Mouse (Mus musculus) ovary, postnatal 36 days (tissue): ENCODE data around the gene Ddhd1.

Source experiments
- DNase-seq: peaks from one replicate; pipeline ENCODE4 v3.0.0; 2022; ENCODE audit warnings: low spot score, mixed read lengths

Ddhd1 gene

DNA sequence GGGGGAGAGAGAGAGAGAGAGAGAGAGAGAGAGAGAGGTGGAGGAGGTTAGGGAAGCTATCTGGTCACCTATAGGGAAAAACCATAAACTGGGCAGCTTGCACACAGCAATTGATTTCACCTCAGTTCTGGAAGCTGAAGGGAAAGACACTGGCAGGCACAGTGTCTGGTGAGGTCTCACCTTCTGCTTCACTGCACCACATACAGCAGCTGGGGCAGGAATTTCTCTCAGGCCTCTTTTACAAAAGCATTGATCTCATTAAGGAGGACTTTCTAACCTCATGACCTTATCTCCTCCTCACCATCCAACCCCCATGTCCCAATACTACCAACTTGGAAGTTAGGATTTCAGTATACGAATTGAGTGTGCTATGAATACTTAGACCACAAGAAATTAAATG, 13.2 kb downstream of the Ddhd1 start:
- DNase-seq = no peak

DNA sequence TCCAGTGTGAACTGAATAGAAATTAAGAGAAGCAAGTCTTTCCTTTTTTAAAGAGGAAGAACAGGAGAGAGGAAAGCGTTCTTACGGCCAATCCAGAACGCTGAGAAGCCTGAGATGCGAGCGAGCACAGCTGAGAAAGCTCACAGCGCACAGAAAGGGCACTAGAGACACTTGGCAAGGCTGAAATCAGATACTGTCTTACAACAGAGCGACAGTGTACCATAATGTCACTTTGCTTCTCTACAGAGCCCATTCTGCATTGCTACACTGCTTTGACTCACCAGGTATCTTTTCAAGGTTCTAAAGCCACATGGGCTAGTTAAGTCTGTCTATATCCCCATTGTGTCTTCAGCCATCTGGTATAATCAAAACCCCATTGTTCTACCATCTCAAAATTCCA, 13.7 kb downstream of the Ddhd1 start:
- no peak for DNase-seq

GRCm38 (mm10) chr14:45643461-45643860, 14.5 kb downstream of the Ddhd1 start:
- no peak for DNase-seq

GRCm38 (mm10) chr14:45642795-45643194, 15.1 kb downstream of the Ddhd1 start:
- DNase-seq = no peak

- no peak for DNase-seq
Measured at GRCm38 (mm10) chr14:45642217-45642616, 15.7 kb downstream of the Ddhd1 start.

DNA sequence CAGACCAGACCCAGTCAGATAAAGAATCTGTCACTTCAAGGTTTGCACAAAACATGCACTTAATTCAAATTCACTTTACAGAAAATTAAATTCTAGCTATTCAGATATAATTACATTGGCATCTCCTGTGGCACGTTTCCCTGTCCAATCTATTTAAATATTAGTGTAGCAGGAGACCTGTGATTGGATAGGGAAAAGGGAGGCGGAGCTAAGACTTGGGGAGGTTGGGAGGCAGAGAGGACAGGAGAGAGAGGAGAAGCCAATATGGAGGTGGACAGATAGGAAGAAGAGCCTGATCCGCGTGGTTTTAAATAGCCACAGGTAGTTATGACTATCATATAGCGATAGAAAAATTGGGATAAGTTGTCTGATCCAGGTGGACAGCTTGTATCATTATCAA, 19.2 kb downstream of the Ddhd1 start:
- DNase-seq = no peak

- DNase-seq = no peak
Measured at GRCm38 (mm10) chr14:45635496-45635895, 22.4 kb downstream of the Ddhd1 start.

- no peak for DNase-seq
Measured at GRCm38 (mm10) chr14:45632756-45633537, 25.0 kb downstream of the Ddhd1 start.

- DNase-seq = no peak
Measured at GRCm38 (mm10) chr14:45630544-45630943, 27.4 kb downstream of the Ddhd1 start.

GRCm38 (mm10) chr14:45629938-45630337, 28.0 kb downstream of the Ddhd1 start:
- DNase-seq = no peak

DNA sequence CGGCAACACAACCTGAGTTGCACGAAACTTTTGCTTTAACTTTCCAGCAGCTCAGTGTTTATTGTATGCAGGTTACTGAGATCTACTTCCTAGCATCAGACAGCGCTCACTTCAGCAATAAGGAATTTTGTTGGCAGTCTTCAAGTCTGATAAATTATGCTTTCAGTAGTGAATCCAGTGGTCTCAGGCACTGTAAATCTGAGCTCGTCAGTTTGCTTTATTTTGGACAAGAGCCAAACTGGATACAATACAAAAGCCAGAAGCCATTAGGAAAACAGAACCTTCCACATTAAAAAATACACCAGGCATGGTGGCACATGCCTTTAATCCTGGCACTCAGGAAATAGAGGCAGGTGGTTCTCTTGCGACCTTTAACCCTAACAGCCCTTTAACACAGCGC, 39.6 kb downstream of the Ddhd1 start:
- no peak for DNase-seq

DNA sequence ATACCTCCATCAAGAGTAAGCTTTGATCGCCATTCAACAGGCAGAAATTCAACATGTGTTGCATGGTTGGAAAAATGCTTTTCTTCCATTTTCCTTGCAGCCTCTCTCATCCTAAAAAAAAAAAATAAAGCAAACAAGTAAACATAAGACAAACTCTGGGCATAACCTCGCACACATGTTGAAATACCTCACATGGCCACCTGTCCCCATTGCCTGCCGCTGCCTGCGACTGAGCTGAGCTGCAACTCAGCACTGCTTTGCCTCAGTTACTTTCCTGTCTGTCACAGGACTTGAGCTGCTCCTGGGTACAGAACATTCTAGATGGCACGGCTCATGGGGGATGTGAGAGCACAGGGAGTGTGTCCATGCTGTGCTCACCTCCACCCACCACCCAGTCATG, 41.4 kb downstream of the Ddhd1 start:
- no peak for DNase-seq

GRCm38 (mm10) chr14:45615776-45616175, 42.2 kb downstream of the Ddhd1 start:
- no peak for DNase-seq

- no peak for DNase-seq
Measured at GRCm38 (mm10) chr14:45614822-45615221, 43.1 kb downstream of the Ddhd1 start.

DNA sequence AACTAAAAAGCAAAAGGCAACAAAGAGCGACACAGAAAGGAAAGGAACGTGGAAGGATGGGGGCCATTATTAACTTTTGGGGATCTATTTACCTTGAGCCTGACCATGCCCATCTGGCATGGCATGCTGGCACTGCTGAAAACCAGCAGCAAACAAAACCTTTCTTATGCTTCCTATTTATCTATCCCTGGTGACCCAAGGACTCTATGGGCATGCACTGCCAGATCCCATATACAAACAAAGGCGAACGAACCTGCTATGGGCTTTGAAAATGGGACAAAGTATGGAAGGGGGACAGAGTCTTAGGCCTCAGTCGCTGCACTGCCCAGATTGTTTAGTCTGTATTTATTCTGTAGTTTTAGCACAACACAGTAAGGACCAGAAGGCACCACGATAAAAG, 43.5 kb downstream of the Ddhd1 start:
- no peak for DNase-seq

GRCm38 (mm10) chr14:45611654-45612053, 46.3 kb downstream of the Ddhd1 start:
- no peak for DNase-seq

DNA sequence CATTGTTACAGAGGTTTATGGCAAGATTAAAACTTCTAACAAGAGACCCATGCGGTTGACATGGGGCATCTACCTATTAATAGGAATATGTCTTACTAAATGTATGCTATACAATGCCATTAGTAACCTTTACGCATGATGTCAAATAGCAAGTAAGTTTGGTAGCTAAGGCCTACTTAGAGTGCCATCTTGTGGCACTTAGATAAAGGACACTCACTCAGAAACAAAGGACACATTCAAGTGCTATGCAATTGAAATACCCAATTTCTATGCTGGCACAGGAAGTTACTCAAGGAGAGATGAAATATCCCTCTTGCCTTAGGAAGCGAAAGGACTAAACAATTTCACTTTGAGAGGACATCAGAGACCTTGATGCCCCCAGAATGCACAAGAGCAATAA, 55.9 kb downstream of the Ddhd1 start:
- no peak for DNase-seq

- no peak for DNase-seq
Measured at GRCm38 (mm10) chr14:45600587-45600986, 57.4 kb downstream of the Ddhd1 start.

DNA sequence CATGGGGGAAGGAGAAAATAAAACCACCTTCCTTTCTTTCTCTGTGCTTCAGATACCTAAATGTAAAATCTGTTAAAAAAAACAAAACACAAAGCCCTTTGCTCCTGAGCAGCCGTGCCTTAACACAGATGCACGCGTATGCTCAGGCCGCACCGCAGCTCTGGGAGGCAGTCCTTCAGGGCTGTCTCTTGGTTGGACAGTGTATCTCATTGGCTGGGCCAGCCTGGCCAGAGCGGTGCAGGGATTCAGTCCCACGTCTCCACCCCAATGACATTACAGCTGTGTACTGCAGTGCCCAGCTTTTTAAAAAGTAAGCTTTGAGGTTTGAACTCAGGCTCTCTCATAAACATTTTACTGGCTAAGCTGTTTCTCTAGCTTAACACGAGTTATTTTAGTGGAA, 60.1 kb downstream of the Ddhd1 start:
- DNase-seq = no peak

DNA sequence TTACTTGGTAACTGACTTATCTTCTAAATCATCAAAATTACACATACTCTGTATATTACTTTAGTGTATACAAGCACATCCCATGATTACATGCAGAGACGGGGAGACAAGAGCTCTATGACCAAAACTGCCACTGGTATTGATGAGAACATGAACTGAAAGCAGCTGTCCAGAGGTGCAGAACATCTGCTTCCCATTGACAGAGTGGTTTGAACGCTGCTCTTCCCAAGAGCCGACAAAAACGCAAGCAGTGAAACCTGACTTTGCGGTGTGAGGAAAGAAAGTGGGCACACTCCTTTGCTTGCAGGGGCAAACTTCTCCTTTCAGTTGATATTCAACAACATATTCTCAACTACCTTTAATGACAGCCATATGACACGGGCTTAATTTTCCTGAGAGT, 64.7 kb downstream of the Ddhd1 start:
- DNase-seq = no peak

DNA sequence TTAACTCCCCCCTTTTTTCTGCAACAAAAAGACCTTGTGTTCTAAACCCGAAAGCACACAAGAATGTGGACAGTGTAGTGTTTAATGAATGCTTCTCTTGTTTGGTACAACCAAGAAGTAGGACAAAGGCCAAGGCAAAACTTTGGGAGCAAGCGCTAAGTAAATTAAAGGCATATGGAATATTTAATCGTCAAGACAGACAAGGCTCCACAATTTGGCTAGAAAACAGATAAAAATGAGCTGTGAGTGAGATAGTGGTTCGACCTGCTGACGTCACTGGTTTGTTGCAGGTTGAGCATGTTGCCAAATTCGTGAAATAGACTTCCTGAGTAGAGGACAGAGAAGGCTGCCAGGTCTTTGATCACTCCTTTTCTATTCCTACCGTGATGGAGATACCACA, 69.5 kb downstream of the Ddhd1 start:
- DNase-seq = no peak

GRCm38 (mm10) chr14:45587536-45587935, 70.4 kb downstream of the Ddhd1 start:
- DNase-seq = no peak

GRCm38 (mm10) chr14:45583494-45584027, 74.4 kb downstream of the Ddhd1 start:
- DNase-seq = no peak
